Mouse (Mus musculus): ENCODE results near the gene Rab1b. TPM values are rescaled to one million over a fixed set of nuclear protein-coding genes. Genes with fewer than 3 reads are reported as not detected.

Gene Rab1b
- polyA plus RNA-seq, 1 experiment from 2014 or later, result 237 TPM

DNA sequence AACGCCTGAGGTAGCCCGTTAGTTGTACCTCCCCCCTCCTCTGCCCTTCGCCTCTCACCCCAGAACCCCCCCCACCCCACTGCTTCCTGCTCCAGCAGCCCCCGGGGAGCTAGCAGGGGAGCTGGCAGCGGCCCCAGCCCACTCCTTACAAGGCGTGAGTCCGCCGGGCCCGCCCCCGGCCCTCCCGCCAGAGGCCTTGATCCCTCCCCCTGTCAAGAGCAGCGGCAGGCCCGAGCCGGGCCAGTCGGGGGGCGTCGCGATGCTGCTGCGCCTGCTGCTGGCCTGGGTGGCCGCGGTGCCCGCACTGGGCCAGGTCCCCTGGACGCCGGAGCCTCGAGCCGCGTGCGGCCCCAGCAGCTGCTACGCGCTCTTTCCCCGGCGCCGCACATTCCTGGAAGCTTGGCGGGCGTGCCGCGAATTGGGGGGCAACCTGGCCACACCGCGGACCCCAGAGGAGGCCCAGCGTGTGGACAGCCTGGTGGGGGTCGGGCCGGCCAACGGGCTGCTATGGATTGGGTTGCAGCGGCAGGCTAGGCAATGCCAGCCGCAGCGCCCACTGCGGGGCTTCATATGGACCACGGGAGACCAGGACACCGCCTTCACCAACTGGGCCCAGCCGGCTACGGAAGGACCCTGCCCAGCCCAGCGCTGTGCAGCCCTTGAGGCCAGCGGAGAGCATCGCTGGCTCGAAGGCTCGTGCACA lies 38.9 kb downstream of the Rab1b start, which contains the start of gene Cd248:
Cd248 (plus strand) TSS at position 212 of the 703 bp plus-strand sequence.
- no peaks in the 10 kb centered on the region for H3K36me3 ChIP-seq (replicated peaks)
- H3K4me3 ChIP-seq (replicated peaks), result peak within 1 kb of the TSS; percentile 46
- H3K27me3 ChIP-seq, result peaks cover 69% of the 10 kb centered on the region
- H3K9ac ChIP-seq, result peak within 1 kb of the TSS; percentile 61
- H3K9me3 ChIP-seq, result no peaks in the 10 kb centered on the region
- H3K4me1 ChIP-seq, result peaks cover 53% of the 10 kb centered on the region
- ATAC-seq (ENCODE audit: low FRiP score), result peak; percentile 18
- peak within 1 kb of the TSS; percentile 85 for H3K4me2 ChIP-seq
- peak within 1 kb of the TSS; percentile 26 for H3K27ac ChIP-seq
- WGBS, result 1% methylated on average over 44 of the region's 56 CpGs

DNA sequence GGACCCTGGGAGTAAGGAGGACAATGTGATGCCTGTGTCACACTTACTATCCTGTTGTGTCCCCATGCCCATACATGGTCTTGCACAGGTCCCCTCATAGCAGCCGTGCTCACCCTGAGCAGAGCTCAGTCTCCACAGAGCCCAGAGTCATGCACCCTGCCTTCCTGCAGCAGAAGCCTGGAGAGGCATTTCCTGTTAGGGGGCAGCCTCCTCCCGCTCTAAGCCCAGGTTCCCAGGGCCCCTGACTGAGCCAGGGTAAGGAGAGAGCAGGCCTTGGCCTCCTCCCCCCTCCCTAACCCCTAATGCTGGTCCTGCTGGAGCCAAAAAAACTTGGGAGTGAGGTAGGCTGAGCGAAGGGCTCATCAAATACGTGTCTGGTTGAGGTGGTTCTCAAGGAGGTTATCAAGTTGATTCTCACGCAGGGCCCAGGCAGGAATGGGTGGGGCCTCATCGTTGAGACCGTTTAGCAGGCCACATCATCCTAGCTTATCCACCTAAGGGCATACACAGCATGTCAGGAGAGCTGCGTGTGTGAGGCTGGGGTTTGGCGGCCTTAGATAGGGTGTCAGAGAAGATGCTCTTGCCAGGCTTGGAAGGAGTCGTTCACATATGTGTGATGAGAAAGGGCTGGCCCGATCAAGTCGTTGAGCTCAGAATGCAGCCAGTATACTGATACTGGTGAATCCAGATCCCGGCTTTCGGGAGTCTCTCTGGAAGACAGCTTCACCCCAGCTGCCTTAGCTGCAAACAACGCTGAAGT lies 39.7 kb downstream of the Rab1b start:
- H3K4me2 ChIP-seq, result peak overlapping the region; percentile 85
- no peaks in the 10 kb centered on the region for H3K36me3 ChIP-seq (replicated peaks)
- no peaks in the 10 kb centered on the region for H3K9me3 ChIP-seq
- ATAC-seq (ENCODE audit: low FRiP score), result no peak
- H3K9ac ChIP-seq, result peak overlapping the region; percentile 61; the same call in 1 of the 2 replicates
- peaks cover 75% of the 10 kb centered on the region for H3K27me3 ChIP-seq
- H3K4me1 ChIP-seq, result peaks cover 45% of the 10 kb centered on the region
- peak overlapping the region; percentile 26 for H3K27ac ChIP-seq
- peak overlapping the region; percentile 46 for H3K4me3 ChIP-seq (replicated peaks)
- WGBS, result 14% methylated on average over 15 of the region's 15 CpGs

DNA sequence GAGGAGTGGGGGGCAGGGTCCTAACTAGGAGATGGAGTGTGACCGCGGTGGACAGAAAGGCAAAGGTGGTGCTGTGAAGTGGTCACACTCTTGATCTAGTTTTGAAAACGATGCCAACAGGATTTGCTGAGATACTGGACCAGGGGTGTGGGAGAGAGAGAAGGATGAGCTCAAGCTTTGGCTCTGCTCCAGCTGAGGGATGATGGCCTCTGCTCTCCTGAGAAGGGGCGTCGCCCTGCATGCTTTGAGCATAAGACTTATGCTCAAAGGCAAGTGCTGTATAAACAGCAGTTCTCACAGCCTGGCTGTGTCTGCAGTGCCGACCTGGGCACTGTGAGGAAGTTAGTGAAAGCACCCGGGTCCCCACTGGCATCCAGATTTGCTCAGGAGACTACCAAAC lies 41.8 kb downstream of the Rab1b start:
- no peak overlapping the region for H3K4me2 ChIP-seq
- H3K9me3 ChIP-seq, result no peaks in the 10 kb centered on the region
- ATAC-seq (ENCODE audit: low FRiP score), result no peak
- no peak overlapping the region for H3K27ac ChIP-seq
- H3K27me3 ChIP-seq, result peaks cover 60% of the 10 kb centered on the region
- H3K4me1 ChIP-seq, result peaks cover 37% of the 10 kb centered on the region
- no peak overlapping the region for H3K9ac ChIP-seq
- 73% methylated on average over 7 of the region's 7 CpGs for WGBS
- H3K36me3 ChIP-seq (replicated peaks), result no peaks in the 10 kb centered on the region
- H3K4me3 ChIP-seq (replicated peaks), result no peak overlapping the region

GRCm38 (mm10) chr19:5062446-5062845 lies 44.4 kb downstream of the Rab1b start:
- 92% methylated on average over 6 of the region's 6 CpGs for WGBS
- no peak overlapping the region for H3K4me3 ChIP-seq (replicated peaks)
- H3K9ac ChIP-seq, result no peak overlapping the region
- peaks cover 37% of the 10 kb centered on the region for H3K4me1 ChIP-seq
- no peaks in the 10 kb centered on the region for H3K9me3 ChIP-seq
- no peaks in the 10 kb centered on the region for H3K36me3 ChIP-seq (replicated peaks)
- peaks cover 44% of the 10 kb centered on the region for H3K27me3 ChIP-seq
- no peak overlapping the region for H3K4me2 ChIP-seq
- no peak for ATAC-seq (ENCODE audit: low FRiP score)
- no peak overlapping the region for H3K27ac ChIP-seq

- H3K4me2 ChIP-seq, result no peak overlapping the region
- no peak overlapping the region for H3K27ac ChIP-seq
- no peaks in the 10 kb centered on the region for H3K9me3 ChIP-seq
- H3K9ac ChIP-seq, result no peak overlapping the region
- no peaks in the 10 kb centered on the region for H3K36me3 ChIP-seq (replicated peaks)
- peaks cover 33% of the 10 kb centered on the region for H3K4me1 ChIP-seq
- H3K27me3 ChIP-seq, result peaks cover 40% of the 10 kb centered on the region
- H3K4me3 ChIP-seq (replicated peaks), result no peak overlapping the region
- no peak for ATAC-seq (ENCODE audit: low FRiP score)
- WGBS, result 81% methylated on average over 5 of the region's 5 CpGs
These were observed 44.8 kb downstream of the Rab1b start for GRCm38 (mm10) chr19:5062041-5062440.

GRCm38 (mm10) chr19:5060365-5061330 lies 46.2 kb downstream of the Rab1b start:
- Histone ChIP-seq H3K4me3 (replicated peaks) (no peak overlapping the region), H3K4me2 (no peak overlapping the region), H3K27ac (no peak overlapping the region), H3K9ac (peak overlapping the region; percentile 21; the same call in 1 of the 2 replicates), H3K36me3 (replicated peaks) (no peaks in the 10 kb centered on the region), H3K4me1 (peaks cover 39% of the 10 kb centered on the region), H3K9me3 (no peaks in the 10 kb centered on the region), H3K27me3 (peaks cover 32% of the 10 kb centered on the region)
- no peak for ATAC-seq (ENCODE audit: low FRiP score)
- 40% methylated on average over 5 of the region's 5 CpGs for WGBS

GRCm38 (mm10) chr19:5058801-5059771 lies 47.8 kb downstream of the Rab1b start:
- no peak for ATAC-seq (ENCODE audit: low FRiP score)
- WGBS, result 10% methylated on average over 10 of the region's 10 CpGs
- Histone ChIP-seq H3K9ac (peak overlapping the region; percentile 25; the same call in 1 of the 2 replicates), H3K27me3 (peaks cover 23% of the 10 kb centered on the region), H3K27ac (no peak overlapping the region), H3K4me1 (peaks cover 39% of the 10 kb centered on the region), H3K4me2 (no peak overlapping the region), H3K4me3 (replicated peaks) (no peak overlapping the region; the same call in 1 of the 2 replicates), H3K36me3 (replicated peaks) (no peaks in the 10 kb centered on the region), H3K9me3 (no peaks in the 10 kb centered on the region)

GRCm38 (mm10) chr19:5057876-5058775 lies 48.7 kb downstream of the Rab1b start:
- H3K4me3 ChIP-seq (replicated peaks), result no peak overlapping the region
- no peaks in the 10 kb centered on the region for H3K9me3 ChIP-seq
- no peak overlapping the region for H3K27ac ChIP-seq
- no peak for ATAC-seq (ENCODE audit: low FRiP score)
- H3K4me1 ChIP-seq, result peaks cover 39% of the 10 kb centered on the region
- H3K36me3 ChIP-seq (replicated peaks), result no peaks in the 10 kb centered on the region
- H3K9ac ChIP-seq, result 0 out of 2 replicates have a peak overlapping the region, but pooled peaks have one; percentile 25
- 24% methylated on average over 16 of the region's 16 CpGs for WGBS
- H3K27me3 ChIP-seq, result peaks cover 33% of the 10 kb centered on the region
- H3K4me2 ChIP-seq, result no peak overlapping the region

- peaks cover 46% of the 10 kb centered on the region for H3K27me3 ChIP-seq
- H3K4me3 ChIP-seq (replicated peaks), result no peak overlapping the region
- ATAC-seq (ENCODE audit: low FRiP score), result peak; percentile 61
These were observed 50.6 kb downstream of the Rab1b start for GRCm38 (mm10) chr19:5056251-5056650.

GRCm38 (mm10) chr19:5053909-5054308 lies 53.0 kb downstream of the Rab1b start:
- peaks cover 40% of the 10 kb centered on the region for H3K4me1 ChIP-seq
- no peak for ATAC-seq (ENCODE audit: low FRiP score)
- no peak overlapping the region for H3K27ac ChIP-seq
- H3K36me3 ChIP-seq (replicated peaks), result peaks cover 9% of the 10 kb centered on the region
- H3K4me2 ChIP-seq, result no peak overlapping the region
- no peaks in the 10 kb centered on the region for H3K9me3 ChIP-seq
- no peak overlapping the region for H3K4me3 ChIP-seq (replicated peaks)
- 23% methylated on average over 9 of the region's 9 CpGs for WGBS
- no peak overlapping the region for H3K9ac ChIP-seq
- peaks cover 61% of the 10 kb centered on the region for H3K27me3 ChIP-seq

More at GRCm38 (mm10) chr19:5056251-5056650, 50.6 kb downstream of the Rab1b start:
- H3K4me2 ChIP-seq, result no peak overlapping the region
- no peaks in the 10 kb centered on the region for H3K9me3 ChIP-seq
- H3K9ac ChIP-seq, result no peak overlapping the region
- no peak overlapping the region for H3K27ac ChIP-seq
- 7% methylated on average over 6 of the region's 6 CpGs for WGBS
- H3K4me1 ChIP-seq, result peaks cover 42% of the 10 kb centered on the region
- H3K36me3 ChIP-seq (replicated peaks), result no peaks in the 10 kb centered on the region
